Mouse (Mus musculus): ENCODE measurements around the gene Psmb2. TPM values are rescaled to one million over a fixed set of nuclear protein-coding genes. Genes with fewer than 3 reads are reported as not detected.

Gene Psmb2
- total and polyA plus RNA-seq, 3 experiments: 201 to 433 TPM; not detected in 1

GRCm38 (mm10) chr4:126752608-126753141 lies 75.2 kb downstream of the Psmb2 start:
- Histone ChIP-seq H3K4me3 (ENCODE audit: control insufficient read depth in 1 of 2, insufficient read depth in 1 of 2, low read depth in 2 of 2, low read length in 2 of 2) (peak overlapping the region; percentile 87 to 93), H3K4me1 (ENCODE audit: control insufficient read depth in 1 of 2, insufficient read depth in 2 of 2, low read length in 2 of 2) (peaks cover 0 to 6% of the 10 kb centered on the region in 2 experiments; a peak in 2 of 4 replicates), H3K27me3 (ENCODE audit: control insufficient read depth in 1 of 2, insufficient read depth in 2 of 2, low read length in 2 of 2) (no peaks in the 10 kb centered on the region), H3K79me2 (ENCODE audit: control insufficient read depth, insufficient read depth, low read length, poor library complexity) (peaks cover 14% of the 10 kb centered on the region), H3K36me3 (ENCODE audit: control insufficient read depth in 1 of 2, insufficient read depth in 2 of 2, low read length in 2 of 2) (peaks cover 0 to 5% of the 10 kb centered on the region in 2 experiments; a peak in 2 of 4 replicates), H3K27ac (ENCODE audit: control insufficient read depth, low read depth, low read length) (peak overlapping the region; percentile 25; the same call in 1 of the 2 replicates), H3K9ac (ENCODE audit: control insufficient read depth, low read depth, low read length, poor library complexity, severe bottlenecking) (peak overlapping the region; percentile 79), H3K9me3 (replicated peaks; ENCODE audit: insufficient read depth, low read length) (no peaks in the 10 kb centered on the region)
- TF ChIP-seq JUND (IDR thresholded peaks at IDR 0.05; ENCODE audit: low read depth, low read length): no peak
- no peak for TF ChIP-seq ZNF384 (IDR thresholded peaks at IDR 0.05; ENCODE audit: low read depth, low read length)
- TF ChIP-seq UBTF (IDR thresholded peaks at IDR 0.05; ENCODE audit: borderline replicate concordance, insufficient read depth, low read depth, low read length): no peak
- TF ChIP-seq GABPA (IDR thresholded peaks at IDR 0.05; ENCODE audit: low read depth, low read length): no peak
- 0 out of 2 replicates have a peak, but pooled peaks have one; percentile 26 for TF ChIP-seq RCOR1 (IDR thresholded peaks at IDR 0.05; ENCODE audit: low read depth, low read length)
- TF ChIP-seq ETS1 (IDR thresholded peaks at IDR 0.05; ENCODE audit: low read depth, low read length): no peak
- no peak for TF ChIP-seq TAL1 (IDR thresholded peaks at IDR 0.05; ENCODE audit: low read length)
- no peak for TF ChIP-seq MYC (IDR thresholded peaks at IDR 0.05; ENCODE audit: low read depth, low read length)
- no peak for DNase-seq (ENCODE audit: low read depth, low spot score)

GRCm38 (mm10) chr4:126753268-126754230 lies 76.1 kb downstream of the Psmb2 start, which contains the start of the genes Ncdn and AU040320:
Gene Ncdn, minus strand, starts transcription at chr4:126753438.
Gene AU040320, plus strand, starts transcription at chr4:126753544.
- H3K4me1 ChIP-seq (ENCODE audit: control insufficient read depth in 1 of 2, insufficient read depth in 2 of 2, low read length in 2 of 2): peaks cover 0 to 6% of the 10 kb centered on the region in 2 experiments; a peak in 2 of 4 replicates
- H3K4me3 ChIP-seq (ENCODE audit: control insufficient read depth in 1 of 2, insufficient read depth in 1 of 2, low read depth in 2 of 2, low read length in 2 of 2): peak within 1 kb of the TSS; percentile 90 to 93
- H3K9me3 ChIP-seq (replicated peaks; ENCODE audit: insufficient read depth, low read length): no peaks in the 10 kb centered on the region
- H3K27me3 ChIP-seq (ENCODE audit: control insufficient read depth in 1 of 2, insufficient read depth in 2 of 2, low read length in 2 of 2): no peaks in the 10 kb centered on the region
- H3K9ac ChIP-seq (ENCODE audit: control insufficient read depth, low read depth, low read length, poor library complexity, severe bottlenecking): peak within 1 kb of the TSS; percentile 97
- DNase-seq (ENCODE audit: low read depth, low spot score): peak; percentile 98
- peak within 1 kb of the TSS; percentile 88 for H3K27ac ChIP-seq (ENCODE audit: control insufficient read depth, low read depth, low read length)
- H3K36me3 ChIP-seq (ENCODE audit: control insufficient read depth in 1 of 2, insufficient read depth in 2 of 2, low read length in 2 of 2): peaks cover 0 to 5% of the 10 kb centered on the region in 2 experiments; a peak in 2 of 4 replicates
- peaks cover 14% of the 10 kb centered on the region for H3K79me2 ChIP-seq (ENCODE audit: control insufficient read depth, insufficient read depth, low read length, poor library complexity)
- TF ChIP-seq CTCF (IDR thresholded peaks at IDR 0.05 in 2 of 3, conservative IDR thresholded peaks at IDR 0.05 in 1 of 3; ENCODE audit: control insufficient read depth in 1 of 3, insufficient read depth in 1 of 3, low read depth in 2 of 3, low read length in 3 of 3, poor library complexity in 1 of 3, severe bottlenecking in 1 of 3) (no peak), CHD2 (IDR thresholded peaks at IDR 0.05; ENCODE audit: low read length) (peak; percentile 91), MYC (IDR thresholded peaks at IDR 0.05; ENCODE audit: low read depth, low read length) (no peak; the same call in 1 of the 2 replicates), USF1 (IDR thresholded peaks at IDR 0.05; ENCODE audit: low read depth, low read length) (no peak), MYB (IDR thresholded peaks at IDR 0.05; ENCODE audit: low read depth, low read length) (no peak), SMC3 (IDR thresholded peaks at IDR 0.05; ENCODE audit: low read depth, low read length) (no peak), KAT2A (conservative IDR thresholded peaks at IDR 0.05; ENCODE audit: low read depth, low read length) (peak; percentile 94), CHD1 (IDR thresholded peaks at IDR 0.05; ENCODE audit: low read depth, low read length) (no peak), POLR2AphosphoS2 (IDR thresholded peaks at IDR 0.05; ENCODE audit: low read length) (0 out of 2 replicates have a peak, but pooled peaks have one; percentile 49), NELFE (IDR thresholded peaks at IDR 0.05; ENCODE audit: low read depth, low read length) (peak; percentile 71), GATA1 (IDR thresholded peaks at IDR 0.05; ENCODE audit: low read depth, low read length) (no peak), ZNF384 (IDR thresholded peaks at IDR 0.05; ENCODE audit: low read depth, low read length) (no peak), MAZ (IDR thresholded peaks at IDR 0.05; ENCODE audit: low read depth, low read length) (peak; percentile 96), RCOR1 (IDR thresholded peaks at IDR 0.05; ENCODE audit: low read depth, low read length) (0 out of 2 replicates have a peak, but pooled peaks have one; percentile 9), MXI1 (IDR thresholded peaks at IDR 0.05; ENCODE audit: low read depth, low read length) (peak; percentile 72; the same call in 1 of the 2 replicates), USF2 (IDR thresholded peaks at IDR 0.05; ENCODE audit: borderline replicate concordance in 1 of 2, insufficient read depth in 1 of 2, low read depth in 1 of 2, low read length in 2 of 2) (no peak), MEF2A (IDR thresholded peaks at IDR 0.05; ENCODE audit: extremely low read depth, insufficient replicate concordance, low read depth, low read length, poor library complexity, severe bottlenecking) (no peak), SIN3A (IDR thresholded peaks at IDR 0.05; ENCODE audit: low read length) (peak; percentile 89), HCFC1 (IDR thresholded peaks at IDR 0.05; ENCODE audit: low read depth, low read length) (peak; percentile 97), NRF1 (IDR thresholded peaks at IDR 0.05; ENCODE audit: insufficient read depth, low read depth, low read length, poor library complexity, severe bottlenecking) (peak; percentile 53), JUND (IDR thresholded peaks at IDR 0.05; ENCODE audit: low read depth, low read length) (no peak), UBTF (IDR thresholded peaks at IDR 0.05; ENCODE audit: borderline replicate concordance, insufficient read depth, low read depth, low read length) (no peak), ZMIZ1 (IDR thresholded peaks at IDR 0.05; ENCODE audit: low read depth, low read length) (peak; percentile 68)

Measured in MEL (cell line).